Mouse (Mus musculus): ENCODE data around the gene 4930467E23Rik. TPM values are rescaled to one million over a fixed set of nuclear protein-coding genes. Genes with fewer than 3 reads are reported as not detected.
"Not testable (repeated sequence)": the region's sequence is repeated elsewhere in the genome, so short reads cannot be mapped to it uniquely, and the experiment has no call there.

Gene 4930467E23Rik
- polyA plus RNA-seq, 1 experiment from 2014 or later, result not detected

GRCm38 (mm10) chr8:19765531-19765930 lies 36.2 kb downstream of the 4930467E23Rik start:
- not testable (repeated sequence) for ATAC-seq (ENCODE audit: insufficient number of reproducible peaks, insufficient read depth, low FRiP score, low read depth); H3K9ac ChIP-seq (replicated peaks; ENCODE audit: low read depth, low read length); H3K4me1 ChIP-seq (ENCODE audit: control insufficient read depth, insufficient read depth, low read length); H3K27ac ChIP-seq (ENCODE audit: low read length); H3K27me3 ChIP-seq (ENCODE audit: control insufficient read depth, insufficient read depth, low read length); H3K4me2 ChIP-seq (replicated peaks; ENCODE audit: low read depth, low read length); H3K9me3 ChIP-seq (ENCODE audit: control insufficient read depth, low read depth, low read length); H3K36me3 ChIP-seq (ENCODE audit: control insufficient read depth, insufficient read depth, low read length); H3K4me3 ChIP-seq (ENCODE audit: low read depth, low read length)

- not testable (repeated sequence) for H3K9ac ChIP-seq (replicated peaks; ENCODE audit: low read depth, low read length); H3K4me3 ChIP-seq (ENCODE audit: low read depth, low read length); H3K4me2 ChIP-seq (replicated peaks; ENCODE audit: low read depth, low read length); H3K4me1 ChIP-seq (ENCODE audit: control insufficient read depth, insufficient read depth, low read length); H3K36me3 ChIP-seq (ENCODE audit: control insufficient read depth, insufficient read depth, low read length); H3K9me3 ChIP-seq (ENCODE audit: control insufficient read depth, low read depth, low read length); ATAC-seq (ENCODE audit: insufficient number of reproducible peaks, insufficient read depth, low FRiP score, low read depth); H3K27ac ChIP-seq (ENCODE audit: low read length); H3K27me3 ChIP-seq (ENCODE audit: control insufficient read depth, insufficient read depth, low read length)
- WGBS, result 76% methylated on average over 4 of the region's 4 CpGs
Observed at GRCm38 (mm10) chr8:19773461-19773860, 44.1 kb downstream of the 4930467E23Rik start.

GRCm38 (mm10) chr8:19776311-19776710 lies 46.9 kb downstream of the 4930467E23Rik start:
- H3K4me3 ChIP-seq (ENCODE audit: low read depth, low read length); H3K36me3 ChIP-seq (ENCODE audit: control insufficient read depth, insufficient read depth, low read length); H3K9me3 ChIP-seq (ENCODE audit: control insufficient read depth, low read depth, low read length); H3K27ac ChIP-seq (ENCODE audit: low read length); ATAC-seq (ENCODE audit: insufficient number of reproducible peaks, insufficient read depth, low FRiP score, low read depth); H3K4me2 ChIP-seq (replicated peaks; ENCODE audit: low read depth, low read length); H3K9ac ChIP-seq (replicated peaks; ENCODE audit: low read depth, low read length); H3K27me3 ChIP-seq (ENCODE audit: control insufficient read depth, insufficient read depth, low read length); H3K4me1 ChIP-seq (ENCODE audit: control insufficient read depth, insufficient read depth, low read length): not testable (repeated sequence)

GRCm38 (mm10) chr8:19777500-19777899 lies 48.1 kb downstream of the 4930467E23Rik start:
- H3K9me3 ChIP-seq (ENCODE audit: control insufficient read depth, low read depth, low read length), result not testable (repeated sequence)
- 40% methylated on average over 2 of the region's 2 CpGs for WGBS

GRCm38 (mm10) chr8:19778126-19778525 lies 48.8 kb downstream of the 4930467E23Rik start:
- not testable (repeated sequence) for H3K36me3 ChIP-seq (ENCODE audit: control insufficient read depth, insufficient read depth, low read length); H3K27ac ChIP-seq (ENCODE audit: low read length); H3K4me2 ChIP-seq (replicated peaks; ENCODE audit: low read depth, low read length); H3K9ac ChIP-seq (replicated peaks; ENCODE audit: low read depth, low read length); H3K27me3 ChIP-seq (ENCODE audit: control insufficient read depth, insufficient read depth, low read length); H3K4me3 ChIP-seq (ENCODE audit: low read depth, low read length); H3K4me1 ChIP-seq (ENCODE audit: control insufficient read depth, insufficient read depth, low read length); H3K9me3 ChIP-seq (ENCODE audit: control insufficient read depth, low read depth, low read length); ATAC-seq (ENCODE audit: insufficient number of reproducible peaks, insufficient read depth, low FRiP score, low read depth)
- 66% methylated on average over 1 of the region's 1 CpGs for WGBS

More at GRCm38 (mm10) chr8:19777500-19777899, 48.1 kb downstream of the 4930467E23Rik start:
- H3K27me3 ChIP-seq (ENCODE audit: control insufficient read depth, insufficient read depth, low read length); H3K9ac ChIP-seq (replicated peaks; ENCODE audit: low read depth, low read length); H3K4me3 ChIP-seq (ENCODE audit: low read depth, low read length); H3K4me1 ChIP-seq (ENCODE audit: control insufficient read depth, insufficient read depth, low read length); H3K36me3 ChIP-seq (ENCODE audit: control insufficient read depth, insufficient read depth, low read length); H3K4me2 ChIP-seq (replicated peaks; ENCODE audit: low read depth, low read length); ATAC-seq (ENCODE audit: insufficient number of reproducible peaks, insufficient read depth, low FRiP score, low read depth); H3K27ac ChIP-seq (ENCODE audit: low read length): not testable (repeated sequence)

DNA sequence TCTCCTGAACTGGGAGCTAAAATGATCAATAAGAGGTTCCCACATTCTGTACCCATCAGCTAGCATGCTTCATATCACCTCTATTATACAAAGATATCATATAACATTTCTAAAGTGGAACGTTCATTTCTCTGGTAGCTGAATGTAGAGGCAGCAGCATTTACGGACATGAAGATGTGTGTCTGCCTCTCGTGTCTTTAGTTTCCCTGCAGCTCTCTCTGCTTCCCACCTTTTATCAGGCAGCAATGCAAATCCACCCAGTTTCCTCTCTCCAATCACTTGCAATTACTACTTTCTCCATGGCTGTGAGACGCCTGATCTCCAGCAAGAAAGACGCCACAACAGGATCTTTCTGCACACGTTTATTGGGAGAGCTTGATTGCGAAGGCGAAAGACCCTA lies 49.5 kb downstream of the 4930467E23Rik start:
- H3K9me3 ChIP-seq (ENCODE audit: control insufficient read depth, low read depth, low read length); H3K27ac ChIP-seq (ENCODE audit: low read length); H3K4me3 ChIP-seq (ENCODE audit: low read depth, low read length); H3K4me2 ChIP-seq (replicated peaks; ENCODE audit: low read depth, low read length); ATAC-seq (ENCODE audit: insufficient number of reproducible peaks, insufficient read depth, low FRiP score, low read depth); H3K36me3 ChIP-seq (ENCODE audit: control insufficient read depth, insufficient read depth, low read length); H3K9ac ChIP-seq (replicated peaks; ENCODE audit: low read depth, low read length); H3K27me3 ChIP-seq (ENCODE audit: control insufficient read depth, insufficient read depth, low read length); H3K4me1 ChIP-seq (ENCODE audit: control insufficient read depth, insufficient read depth, low read length): not testable (repeated sequence)
- WGBS, result 93% methylated on average over 8 of the region's 8 CpGs

- not testable (repeated sequence) for H3K27ac ChIP-seq (ENCODE audit: low read length); H3K4me1 ChIP-seq (ENCODE audit: control insufficient read depth, insufficient read depth, low read length); ATAC-seq (ENCODE audit: insufficient number of reproducible peaks, insufficient read depth, low FRiP score, low read depth); H3K27me3 ChIP-seq (ENCODE audit: control insufficient read depth, insufficient read depth, low read length); H3K4me2 ChIP-seq (replicated peaks; ENCODE audit: low read depth, low read length); H3K36me3 ChIP-seq (ENCODE audit: control insufficient read depth, insufficient read depth, low read length); H3K4me3 ChIP-seq (ENCODE audit: low read depth, low read length); H3K9me3 ChIP-seq (ENCODE audit: control insufficient read depth, low read depth, low read length); H3K9ac ChIP-seq (replicated peaks; ENCODE audit: low read depth, low read length)
- WGBS, result 82% methylated on average over 4 of the region's 4 CpGs
Observed at GRCm38 (mm10) chr8:19780212-19780611, 50.8 kb downstream of the 4930467E23Rik start.

- not testable (repeated sequence) for H3K4me3 ChIP-seq (ENCODE audit: low read depth, low read length); H3K9me3 ChIP-seq (ENCODE audit: control insufficient read depth, low read depth, low read length); H3K27ac ChIP-seq (ENCODE audit: low read length); ATAC-seq (ENCODE audit: insufficient number of reproducible peaks, insufficient read depth, low FRiP score, low read depth); H3K27me3 ChIP-seq (ENCODE audit: control insufficient read depth, insufficient read depth, low read length); H3K9ac ChIP-seq (replicated peaks; ENCODE audit: low read depth, low read length); H3K4me1 ChIP-seq (ENCODE audit: control insufficient read depth, insufficient read depth, low read length); H3K4me2 ChIP-seq (replicated peaks; ENCODE audit: low read depth, low read length); H3K36me3 ChIP-seq (ENCODE audit: control insufficient read depth, insufficient read depth, low read length)
Observed at GRCm38 (mm10) chr8:19780658-19781057, 51.3 kb downstream of the 4930467E23Rik start.

- H3K4me2 ChIP-seq (replicated peaks; ENCODE audit: low read depth, low read length); H3K4me1 ChIP-seq (ENCODE audit: control insufficient read depth, insufficient read depth, low read length); H3K4me3 ChIP-seq (ENCODE audit: low read depth, low read length); H3K27me3 ChIP-seq (ENCODE audit: control insufficient read depth, insufficient read depth, low read length); H3K36me3 ChIP-seq (ENCODE audit: control insufficient read depth, insufficient read depth, low read length); H3K9ac ChIP-seq (replicated peaks; ENCODE audit: low read depth, low read length); H3K9me3 ChIP-seq (ENCODE audit: control insufficient read depth, low read depth, low read length); H3K27ac ChIP-seq (ENCODE audit: low read length); ATAC-seq (ENCODE audit: insufficient number of reproducible peaks, insufficient read depth, low FRiP score, low read depth): not testable (repeated sequence)
- WGBS, result 94% methylated on average over 5 of the region's 5 CpGs
Observed at GRCm38 (mm10) chr8:19781328-19782114, 52.1 kb downstream of the 4930467E23Rik start.
